Mouse (Mus musculus) CH12.LX (cell line): ENCODE data around the gene Lce1d.

Experiments
- CTCF ChIP-seq, 2 experiments: IDR thresholded peaks in 1 of 2; conservative IDR thresholded peaks in 1 of 2; 2 replicates each; pipeline ENCODE4 v1.5.1; 2011 to 2012; ENCODE audit warnings: low read depth in 2 of 2, low read length in 2 of 2, improper control_type of control experiment in 1 of 2, inconsistent platforms in 1 of 2, mild to moderate bottlenecking in 1 of 2, moderate library complexity in 1 of 2
- E2F4 ChIP-seq: IDR thresholded peaks from 2 replicates; pipeline ENCODE4 v1.6.1; 2011; ENCODE audit warnings: low read depth, low read length, improper control_type of control experiment; ENCODE audit not compliant: insufficient replicate concordance
- EP300 ChIP-seq: IDR thresholded peaks from 2 replicates; pipeline ENCODE4 v1.6.1; 2011; ENCODE audit warnings: low read length, improper control_type of control experiment
- SMC3 ChIP-seq: IDR thresholded peaks from 2 replicates; pipeline ENCODE4 v1.6.1; 2011; ENCODE audit warnings: low read depth, low read length, improper control_type of control experiment
- ZNF384 ChIP-seq: IDR thresholded peaks from 2 replicates; pipeline ENCODE4 v1.6.1; 2012; ENCODE audit warnings: low read depth, low read length, improper control_type of control experiment, inconsistent platforms

DNA sequence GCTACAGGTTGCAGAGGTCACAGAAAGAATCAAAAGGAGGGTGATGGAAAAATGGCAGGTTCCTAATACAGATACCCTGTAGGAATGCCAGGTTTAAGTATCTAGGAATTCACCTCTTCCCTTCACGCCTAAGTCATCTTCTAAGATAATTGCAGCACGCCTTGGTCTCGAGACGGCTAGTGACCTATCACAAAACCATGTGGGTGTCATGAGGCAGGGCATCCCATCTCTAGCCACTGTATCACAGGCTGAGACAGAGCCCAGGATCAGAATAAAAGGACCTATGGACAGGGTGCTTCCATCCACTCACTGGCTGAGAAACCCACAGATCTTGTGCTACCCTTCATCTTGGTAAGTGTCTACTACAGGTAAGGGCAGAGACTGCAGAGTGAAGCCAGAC is 8.1 kb downstream of the Lce1d start, which contains the start of gene Lce1c:
- TF ChIP-seq ZNF384 (no peak), CTCF (conservative IDR thresholded peaks at IDR 0.05 in 1 of 2, IDR thresholded peaks at IDR 0.05 in 1 of 2; ENCODE audit: low read depth in 2 of 2, low read length in 2 of 2) (no peak), EP300 (no peak), SMC3 (no peak), E2F4 (no peak)
